Mouse (Mus musculus) liver (tissue): ENCODE results near the gene Mospd1.

Experiments used
- DNase-seq: peaks from one replicate; pipeline ENCODE4 v3.0.0-alpha.2; 2020; ENCODE audit warnings: mixed read lengths

Gene Mospd1

DNA sequence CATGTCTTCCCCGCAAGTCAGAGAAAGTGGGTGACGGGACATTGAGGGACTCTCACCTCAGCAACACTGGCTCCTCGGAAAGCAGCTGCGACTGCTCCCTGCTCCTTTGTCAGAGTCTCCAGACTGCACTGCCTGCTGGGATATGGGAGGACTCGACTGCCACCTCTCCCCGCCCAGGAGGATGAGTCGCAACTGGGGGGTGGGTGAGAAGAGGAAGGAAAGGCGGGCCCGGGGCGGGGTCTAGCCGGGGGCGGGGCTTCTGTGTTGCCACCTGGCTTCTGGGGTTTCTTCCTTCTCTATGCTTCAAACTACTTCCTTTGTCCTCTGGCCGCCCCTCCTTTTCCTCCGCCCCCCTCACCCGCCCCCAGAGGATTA, at the start of gene Mospd1:
TSS of gene Mospd1 (minus strand) at position 137 of the 375 bp plus-strand sequence.
- peak; percentile 94 for DNase-seq

- DNase-seq, result no peak
These were observed 16.1 kb upstream of the Mospd1 start for GRCm38 (mm10) chrX:53386362-53386761.

DNA sequence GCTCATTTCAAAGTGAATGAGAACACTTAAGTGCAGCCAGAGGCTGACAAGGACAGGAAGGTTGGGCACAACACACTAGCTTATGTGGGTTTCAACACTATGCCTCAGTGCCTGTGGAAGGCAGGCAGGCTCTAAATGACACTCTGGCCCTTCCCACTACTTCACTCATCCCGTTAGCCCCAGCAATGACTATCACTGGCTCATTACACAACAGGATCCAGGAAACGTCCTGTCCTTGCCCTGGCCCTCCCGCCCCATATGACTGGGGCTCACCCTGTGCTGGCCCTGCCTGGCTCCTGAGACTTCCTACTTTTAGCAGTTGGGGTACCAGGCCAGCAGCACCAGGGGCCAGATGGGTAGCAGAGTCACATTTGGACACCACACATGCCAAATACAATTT, 12.8 kb upstream of the Mospd1 start:
- no peak for DNase-seq

DNA sequence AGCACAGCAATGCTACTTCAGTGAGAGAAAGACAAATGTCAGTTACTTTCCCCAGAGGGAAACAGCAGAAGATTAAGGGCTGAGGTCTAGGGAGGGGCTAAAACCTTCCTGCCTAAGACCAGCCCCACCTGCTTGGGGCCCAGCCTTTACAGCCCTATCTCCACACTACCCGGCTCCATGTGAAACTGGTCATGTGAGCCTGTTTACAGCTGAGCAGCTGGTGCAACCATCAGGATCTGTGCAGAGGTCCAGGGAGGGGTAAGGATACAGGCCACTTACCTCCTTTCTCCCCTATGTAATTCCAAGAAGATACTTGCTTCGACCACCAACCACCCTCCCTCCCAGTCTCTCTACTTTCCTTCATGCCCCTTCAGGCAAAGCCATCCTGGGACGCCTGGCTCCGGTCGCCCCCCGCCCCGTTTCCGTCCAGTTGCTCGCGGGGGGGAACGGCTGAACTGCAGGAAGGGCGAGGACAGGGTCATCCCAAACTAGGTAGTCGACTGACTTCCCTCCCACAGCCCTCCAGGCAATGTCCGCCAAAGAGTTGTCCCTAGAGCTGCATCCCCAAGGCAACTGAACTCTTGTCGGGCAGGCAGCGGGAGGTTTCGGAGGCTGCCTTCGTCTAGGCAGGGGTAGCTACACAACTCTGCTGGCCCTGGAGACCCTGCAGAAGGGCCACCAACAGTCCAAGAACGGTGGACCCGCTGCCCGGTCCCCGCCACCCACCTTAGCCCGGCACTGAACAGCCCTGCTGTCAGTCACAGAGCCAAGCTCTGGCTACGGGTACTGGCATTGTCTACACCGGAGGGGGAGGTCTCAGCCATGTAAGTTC, 552 bp downstream of the Mospd1 start:
- peak; percentile 83 for DNase-seq

GRCm38 (mm10) chrX:53364668-53365383, 5.5 kb downstream of the Mospd1 start:
- DNase-seq, result no peak

DNA sequence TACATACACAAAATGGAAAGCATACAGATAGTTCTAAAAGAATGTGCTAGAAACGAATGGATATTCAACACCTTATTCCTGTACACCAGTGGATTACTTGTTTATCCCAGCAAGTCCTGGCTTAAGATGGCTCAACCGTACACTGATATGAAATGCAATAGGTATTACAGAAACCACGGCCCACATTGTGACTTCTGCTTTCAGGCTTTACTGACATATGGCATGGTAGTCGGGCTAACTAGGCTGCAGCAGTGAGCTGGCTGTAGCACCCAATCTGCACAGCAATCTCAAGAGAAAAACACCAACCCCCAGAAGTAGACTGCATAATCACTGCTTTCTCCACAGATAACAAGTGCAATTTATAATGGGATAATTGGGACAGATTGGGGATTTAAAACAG, 21.9 kb downstream of the Mospd1 start:
- no peak for DNase-seq

GRCm38 (mm10) chrX:53341531-53341930, 28.8 kb downstream of the Mospd1 start:
- peak; percentile 72 for DNase-seq

DNA sequence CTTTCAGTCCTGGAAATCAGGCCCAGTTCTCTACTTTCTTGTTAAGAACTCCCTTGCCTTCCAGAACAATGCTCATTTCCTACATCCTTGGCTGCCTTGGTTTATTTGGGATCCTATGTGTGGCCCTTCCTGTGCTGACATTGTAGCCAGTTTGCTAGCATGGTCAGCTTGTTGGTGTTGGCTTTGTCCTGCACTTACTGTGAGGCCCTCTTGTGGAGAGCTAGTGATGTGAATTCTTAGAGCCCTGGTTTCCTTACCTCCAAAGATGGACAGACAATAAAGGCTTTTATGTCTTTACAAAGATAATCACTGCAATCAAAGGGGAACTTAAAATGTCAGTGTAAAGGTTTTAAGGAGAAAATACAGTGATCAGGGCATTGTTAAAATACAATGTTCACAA, 32.9 kb downstream of the Mospd1 start:
- DNase-seq, result no peak

- no peak for DNase-seq
These were observed 39.9 kb downstream of the Mospd1 start for GRCm38 (mm10) chrX:53330396-53330795.

DNA sequence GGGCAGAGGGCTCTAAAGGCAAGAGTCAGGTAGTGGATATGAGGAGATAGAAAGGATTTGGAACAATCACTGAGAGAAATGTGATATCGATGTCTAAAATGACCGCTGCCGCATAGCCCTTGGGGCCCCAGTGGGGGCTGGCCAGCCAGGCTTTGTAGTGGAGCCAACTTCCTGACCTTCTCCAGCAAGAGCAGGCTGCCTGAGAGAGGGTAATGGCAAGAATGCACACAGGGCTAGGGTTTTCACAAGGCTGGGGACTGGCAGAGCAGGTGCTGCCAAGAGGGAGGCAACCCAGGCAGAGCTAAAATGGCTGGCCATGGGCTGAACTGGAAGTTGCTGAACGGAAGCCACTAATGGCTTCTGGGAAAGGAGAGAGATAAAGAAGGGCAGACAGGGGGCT, 49.2 kb downstream of the Mospd1 start:
- DNase-seq, result no peak

GRCm38 (mm10) chrX:53320564-53320963, 49.7 kb downstream of the Mospd1 start:
- DNase-seq, result no peak
